Mouse (Mus musculus) T-helper 17 cell (primary cell): ENCODE measurements around the gene Lif.

Experiments used
- in situ Hi-C, 2 experiments: fragments of 300-600 bp; cut with MboI, MseI; formaldehyde crosslinking; loops; 1 replicate in 1 of 2; 2 replicates in 1 of 2; pipeline ENCODE4 v1.15.1; 2025; ENCODE audit warnings: high pct_unique_total_duplicates in 2 of 2

Lif gene

DNA sequence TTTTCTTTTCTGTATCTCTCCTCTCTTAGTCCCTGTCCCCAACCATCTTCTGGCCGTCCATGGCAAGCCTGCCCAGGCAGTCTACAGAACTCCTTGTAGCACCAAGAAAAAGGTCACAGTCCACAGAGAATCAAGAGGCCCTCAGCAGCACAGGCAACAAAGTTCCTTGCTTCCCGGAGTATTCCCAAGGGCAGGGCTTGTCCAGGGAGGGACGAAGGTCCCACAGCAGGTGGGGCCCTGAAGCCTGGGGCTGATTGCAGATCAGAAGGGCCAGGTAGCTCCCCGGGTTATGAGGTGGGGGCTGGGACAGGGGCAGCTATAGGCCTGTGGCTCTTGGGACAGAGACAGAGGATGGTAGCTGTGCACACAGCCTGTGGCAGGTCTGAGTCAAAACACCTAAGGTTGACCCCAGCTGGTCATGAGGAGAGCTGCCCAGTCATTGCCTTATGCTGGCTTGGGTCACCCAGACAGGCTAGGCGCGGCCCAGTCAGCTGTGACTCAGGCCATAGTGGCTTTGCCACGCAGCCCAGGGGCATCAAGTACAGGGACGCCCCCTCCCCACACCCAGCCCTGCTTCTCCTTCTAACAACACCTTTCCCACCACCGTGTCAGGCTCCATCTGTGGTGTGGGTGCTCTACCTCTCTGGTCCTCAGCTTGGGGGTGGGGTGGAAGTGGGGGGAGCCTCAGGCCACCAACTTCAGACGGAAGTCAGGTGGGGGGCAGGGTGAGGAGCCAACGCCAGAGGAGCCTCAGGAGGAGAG lies at the start of gene Lif:
Gene Lif (plus strand): TSS at position 712 of the 762 bp plus-strand sequence.
- in situ Hi-C loops: loop anchor here (5.0 kb wide), 4 partner anchors 35 to 195 kb away; no protein-coding TSS in a partner anchor

DNA sequence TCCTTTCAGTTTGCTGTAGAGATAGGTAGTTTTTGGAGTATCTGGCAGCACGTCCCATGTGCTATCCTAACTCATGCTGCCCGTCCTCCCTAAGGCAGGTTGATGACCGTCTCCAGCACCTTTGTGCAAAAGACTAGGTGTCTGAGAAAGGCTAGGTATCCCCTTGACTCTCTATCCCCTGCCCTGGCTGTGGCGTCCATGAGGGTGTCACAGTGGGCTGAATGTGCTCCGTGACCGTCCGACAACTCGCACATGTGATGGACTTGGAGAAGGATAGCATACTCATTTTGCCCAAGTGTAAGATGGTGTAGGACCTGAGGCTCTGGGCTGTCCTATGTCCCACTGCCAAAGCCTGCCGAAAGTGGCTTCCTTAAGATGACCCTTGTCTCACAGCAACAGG lies 49.7 kb upstream of the Lif start:
- in situ Hi-C loops: no loop called here

DNA sequence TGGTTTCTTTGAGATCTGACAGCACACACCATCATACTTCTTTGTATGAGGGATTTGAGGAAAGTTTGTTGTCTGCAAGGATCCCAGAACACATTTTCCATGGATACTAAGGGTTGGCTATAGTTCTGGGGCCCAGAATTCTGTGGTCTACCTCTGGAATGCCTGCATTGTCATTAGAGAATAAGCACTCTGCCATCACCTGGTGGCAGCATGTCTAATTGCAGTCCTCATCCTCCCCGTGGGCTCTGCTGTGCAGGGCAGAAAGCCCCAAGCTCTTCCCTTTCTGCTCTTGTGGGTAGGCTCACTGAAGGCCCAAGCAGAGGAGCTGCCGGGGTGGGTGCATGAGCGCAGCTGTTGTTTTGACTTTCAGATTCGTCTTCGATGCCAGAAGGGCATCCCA lies 47.8 kb upstream of the Lif start:
- in situ Hi-C loops: no loop called here

DNA sequence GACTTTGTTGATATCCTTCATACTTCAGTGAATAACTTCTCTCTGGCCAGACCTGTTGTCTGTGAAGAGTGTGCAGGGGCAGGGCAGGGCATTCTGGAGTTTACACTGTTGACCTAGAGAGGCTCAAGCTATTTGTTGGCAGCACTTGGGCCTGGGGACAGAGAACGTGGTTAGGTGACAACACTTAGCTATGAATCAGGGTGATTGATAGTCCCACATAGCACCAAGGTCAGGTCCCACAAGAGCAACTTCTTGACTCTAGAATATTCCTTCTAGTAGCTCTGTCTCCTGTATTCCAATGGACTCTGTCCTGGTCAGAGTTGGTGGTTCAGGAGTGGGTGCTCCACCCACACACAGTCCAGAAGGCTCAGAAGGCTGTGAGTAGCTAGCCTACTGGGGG lies 46.6 kb upstream of the Lif start:
- in situ Hi-C loops: no loop called here

DNA sequence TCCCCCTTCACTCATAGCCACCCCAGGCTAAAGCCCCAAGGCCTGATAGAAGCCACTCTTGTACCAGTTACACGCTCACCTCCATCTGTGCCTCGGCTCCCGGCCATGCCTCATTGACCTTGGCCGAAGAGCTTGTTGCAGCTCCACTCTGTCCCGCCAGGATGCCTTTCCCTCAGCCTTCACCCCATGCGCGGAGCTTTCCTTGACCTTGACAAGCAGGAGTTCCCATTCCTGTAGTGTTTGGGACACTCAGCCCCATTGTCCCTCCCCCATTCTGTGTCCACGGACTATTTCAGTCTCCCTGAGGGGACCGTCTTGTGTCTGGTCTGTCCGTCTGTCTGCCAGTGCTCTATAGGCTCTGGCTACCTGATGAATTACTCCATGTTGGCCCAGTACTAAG lies 44.2 kb upstream of the Lif start:
- in situ Hi-C loops: no loop called here

DNA sequence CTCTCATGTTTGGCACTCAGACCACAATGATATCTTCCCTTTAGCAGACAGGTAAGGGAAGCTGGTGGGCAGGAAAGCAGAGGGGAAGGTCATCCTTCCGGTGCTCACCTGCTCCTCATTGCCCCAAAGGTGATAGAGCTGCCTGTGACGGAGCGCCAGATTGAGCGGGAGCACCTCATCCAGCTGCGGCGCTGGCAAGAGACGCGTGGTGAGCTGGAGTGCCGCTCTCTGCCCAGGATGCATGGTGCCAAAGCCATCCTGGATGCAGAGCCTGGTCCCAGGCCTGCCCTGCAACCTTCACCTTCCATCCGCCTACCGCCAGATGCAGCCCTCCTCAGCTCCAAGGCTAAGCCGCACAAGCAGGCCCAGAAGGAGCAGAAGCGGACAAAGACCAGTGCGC lies 42.8 kb upstream of the Lif start:
- in situ Hi-C loops: no loop called here

- in situ Hi-C loops: loop anchor here in 1 of 2 experiments (5.0 kb wide), 1 partner anchor 78 kb away; the partner anchor contains the start of gene Rnf215
Observed at GRCm38 (mm10) chr11:4215061-4215460, 42.3 kb upstream of the Lif start.

DNA sequence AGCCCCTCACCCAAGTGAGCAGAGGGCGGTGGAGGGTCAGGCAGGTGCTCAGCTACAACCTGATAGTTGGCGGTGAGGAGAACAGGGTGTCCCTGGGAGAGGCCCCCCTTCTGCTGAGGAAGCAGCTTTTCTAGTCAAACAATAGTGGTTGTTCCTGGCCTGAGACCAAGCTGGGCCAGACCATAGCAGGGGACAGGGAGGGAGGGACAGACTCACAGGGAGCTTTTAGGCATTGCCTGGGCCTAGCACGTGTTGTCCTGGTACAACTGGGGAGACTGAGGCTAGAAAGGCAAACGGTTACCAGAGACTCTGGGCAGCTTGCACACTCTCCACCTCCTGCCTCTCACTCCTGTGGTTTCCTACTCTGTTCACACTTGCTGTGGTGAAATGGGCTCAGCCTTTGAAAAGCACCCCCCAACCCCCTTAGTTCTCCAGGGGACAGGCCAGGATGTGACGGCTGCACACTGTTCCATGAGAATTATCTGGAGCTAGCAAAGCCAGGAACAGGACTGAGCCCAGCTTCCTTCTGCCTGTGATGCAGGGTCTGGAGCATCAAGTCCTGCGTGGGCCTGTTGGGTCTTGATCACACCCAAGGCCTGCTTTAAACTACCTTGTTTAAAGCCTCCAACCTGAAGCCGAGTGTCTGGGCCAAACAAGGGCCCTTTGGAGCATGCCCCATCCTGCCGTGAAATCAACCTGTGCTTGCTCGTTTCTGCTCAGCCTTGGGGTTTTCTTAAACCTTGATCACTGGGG lies 40.9 kb upstream of the Lif start:
- in situ Hi-C loops: loop anchor here in 1 of 2 experiments (5.0 kb wide), 1 partner anchor 79 kb away; the partner anchor contains the start of gene Rnf215

DNA sequence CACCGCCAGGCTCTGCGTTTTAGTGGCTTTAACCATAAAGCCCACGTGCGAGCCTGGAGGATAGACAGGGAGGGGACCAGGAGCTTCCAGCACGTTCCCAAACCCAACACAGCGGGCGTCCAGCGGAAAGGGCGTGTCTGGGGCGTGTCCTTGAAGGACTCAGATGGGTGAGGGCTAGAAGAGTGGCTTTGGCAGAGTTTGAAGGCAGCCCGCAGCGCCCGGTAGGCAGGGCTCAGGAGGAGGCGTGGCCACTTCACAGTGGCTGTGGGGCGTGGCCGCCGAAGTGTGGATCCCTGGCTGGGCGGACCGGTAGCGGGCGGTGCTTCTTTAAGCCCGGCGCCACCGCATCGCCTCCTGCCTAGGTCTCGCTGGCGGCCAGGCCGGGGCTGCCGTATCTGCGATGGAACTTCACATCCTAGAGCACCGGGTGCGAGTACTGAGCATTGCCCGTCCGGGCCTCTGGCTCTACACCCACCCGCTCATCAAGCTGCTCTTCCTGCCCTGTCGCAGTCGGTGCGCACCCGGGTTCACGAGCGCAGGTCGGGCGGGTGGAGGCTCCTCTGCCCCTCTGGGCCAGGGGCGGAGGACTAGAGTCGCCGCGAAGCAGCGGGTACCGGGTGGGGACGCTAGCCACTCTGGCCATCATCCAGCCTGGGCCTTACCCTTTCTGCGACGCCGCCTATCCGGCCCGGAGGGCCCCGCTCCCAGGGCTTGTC lies 39.3 kb upstream of the Lif start, which contains the start of gene Castor1:
Gene Castor1 (plus strand): TSS at position 312 of the 716 bp plus-strand sequence.
- in situ Hi-C loops: loop anchor here in 1 of 2 experiments (5.0 kb wide), 1 partner anchor 81 kb away; the partner anchor contains the start of gene Rnf215

- in situ Hi-C loops: loop anchor here in 1 of 2 experiments (5.0 kb wide), 1 partner anchor 81 kb away; the partner anchor contains the start of gene Rnf215
Observed at GRCm38 (mm10) chr11:4218637-4219036, 38.7 kb upstream of the Lif start.

- in situ Hi-C loops: loop anchor here in 1 of 2 experiments (5.0 kb wide), 1 partner anchor 82 kb away; the partner anchor contains the start of gene Rnf215
Observed at GRCm38 (mm10) chr11:4219317-4219751, 38.0 kb upstream of the Lif start.

GRCm38 (mm10) chr11:4219908-4220307 lies 37.4 kb upstream of the Lif start:
- in situ Hi-C loops: loop anchor here (5.0 kb wide), 3 partner anchors 37 to 197 kb away; partner anchors contain the start of genes Lif (in 2 of the 2) and Rnf215 (in 1 of the 2)

GRCm38 (mm10) chr11:4220443-4221400 lies 36.6 kb upstream of the Lif start:
- in situ Hi-C loops: loop anchor here (5.0 kb wide), 2 partner anchors 37 to 197 kb away; partner anchors contain the start of gene Lif (in 2 of the 2)

GRCm38 (mm10) chr11:4222046-4222950 lies 35.1 kb upstream of the Lif start:
- in situ Hi-C loops: loop anchor here (5.0 kb wide), 2 partner anchors 35 to 195 kb away; partner anchors contain the start of gene Lif (in 2 of the 2)

DNA sequence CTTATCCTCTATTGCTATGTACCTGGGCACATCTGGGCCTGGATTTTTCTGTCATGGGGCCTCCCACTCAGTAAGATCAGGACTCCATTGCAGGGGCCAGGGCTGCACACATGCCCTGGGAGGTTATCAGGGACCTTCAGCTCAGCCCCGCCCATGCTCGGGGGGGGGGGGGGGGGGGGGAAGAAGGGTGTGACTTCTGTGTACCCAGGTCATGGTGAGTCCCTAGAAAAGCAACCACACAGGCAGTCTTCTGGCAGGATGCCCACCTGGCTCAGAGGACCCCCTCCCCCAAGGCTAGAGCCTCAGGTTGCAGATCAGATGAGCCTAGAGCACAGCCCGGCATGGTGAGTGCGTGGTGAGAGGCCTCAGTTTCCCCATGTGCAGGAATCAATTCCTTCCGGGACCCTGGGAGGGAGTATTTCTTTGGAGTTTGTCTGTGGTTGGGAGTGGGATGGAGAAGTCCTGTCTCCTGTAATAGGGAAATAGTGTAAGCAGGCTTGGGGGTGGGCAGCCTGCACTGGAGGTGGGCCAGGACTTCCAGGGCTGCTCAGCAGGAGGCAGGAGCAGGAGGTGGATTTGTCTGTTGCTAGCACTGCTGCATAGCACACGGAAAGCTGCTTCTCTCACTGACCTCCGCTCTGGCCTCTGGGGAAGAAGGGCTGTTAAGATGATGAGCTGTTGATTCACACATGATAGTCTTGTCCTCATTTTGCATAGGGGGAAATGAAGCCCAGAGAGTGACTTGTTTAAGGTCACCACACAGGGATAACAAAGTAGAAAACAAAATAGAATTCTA lies 33.8 kb upstream of the Lif start:
- in situ Hi-C loops: loop anchor here (5.0 kb wide), 2 partner anchors 34 to 194 kb away; partner anchors contain the start of gene Lif (in 2 of the 2)

GRCm38 (mm10) chr11:4224223-4224622 lies 33.1 kb upstream of the Lif start:
- in situ Hi-C loops: loop anchor here (5.0 kb wide), 2 partner anchors 33 to 193 kb away; partner anchors contain the start of gene Lif (in 2 of the 2)

GRCm38 (mm10) chr11:4226569-4227325 lies 30.6 kb upstream of the Lif start:
- in situ Hi-C loops: no loop called here
